Mouse (Mus musculus): Measurements from ENCODE around the gene Dut. TPM values are rescaled to one million over a fixed set of nuclear protein-coding genes. Genes with fewer than 3 reads are reported as not detected.
A peak's percentile ranks its signal among the peaks of the same experiment; 100 is the strongest.

Dut gene
- total RNA-seq (2022), result 10 to 100 TPM; 24.6 to 30.0 (median 28.4) TPM

DNA sequence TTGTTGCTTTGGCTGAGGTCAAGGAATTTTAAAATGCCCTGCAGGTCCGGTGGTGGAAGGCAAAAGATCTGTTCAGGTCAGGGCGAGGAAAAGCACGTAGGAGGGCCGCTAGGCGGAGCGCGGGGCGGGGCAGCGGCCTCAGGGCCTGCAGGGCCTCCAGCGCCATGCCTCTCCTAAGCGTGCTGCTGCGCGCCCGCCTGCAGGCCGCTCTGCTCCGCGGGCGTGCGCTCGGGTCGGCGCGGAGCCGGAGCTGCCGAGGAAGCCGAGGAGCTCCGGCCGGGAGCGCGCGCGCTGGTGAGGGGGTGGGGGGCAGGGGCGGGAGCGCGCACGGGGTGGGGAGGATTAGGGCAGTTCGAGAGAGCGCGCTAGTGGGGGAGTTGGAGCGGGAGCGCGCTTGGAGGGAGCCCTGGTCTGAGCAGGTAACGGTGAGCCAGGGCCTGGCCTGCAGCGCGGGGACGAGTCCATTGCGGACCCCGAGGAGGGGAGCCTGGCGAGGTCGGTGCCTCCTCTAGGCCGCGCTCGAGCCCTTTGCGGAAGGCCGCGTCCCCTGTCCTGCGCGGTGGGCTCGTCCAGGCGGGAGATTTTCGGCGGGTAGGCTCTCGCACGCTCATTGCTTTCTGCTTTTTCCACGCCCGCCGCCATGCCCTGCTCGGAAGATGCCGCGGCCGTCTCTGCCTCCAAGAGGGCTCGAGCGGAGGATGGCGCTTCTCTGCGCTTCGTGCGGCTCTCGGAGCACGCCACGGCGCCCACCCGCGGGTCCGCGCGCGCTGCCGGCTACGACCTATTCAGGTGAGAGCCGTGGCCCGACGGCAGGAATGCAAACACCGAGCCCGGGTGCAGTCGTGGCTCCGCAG, at the start of gene Dut:
Gene Dut, plus strand, starts transcription at position 83 of the 854 bp plus-strand sequence.
- DNase-seq (ENCODE audit: low spot score in 2 of 2), result peak; percentile 82 to 86

DNA sequence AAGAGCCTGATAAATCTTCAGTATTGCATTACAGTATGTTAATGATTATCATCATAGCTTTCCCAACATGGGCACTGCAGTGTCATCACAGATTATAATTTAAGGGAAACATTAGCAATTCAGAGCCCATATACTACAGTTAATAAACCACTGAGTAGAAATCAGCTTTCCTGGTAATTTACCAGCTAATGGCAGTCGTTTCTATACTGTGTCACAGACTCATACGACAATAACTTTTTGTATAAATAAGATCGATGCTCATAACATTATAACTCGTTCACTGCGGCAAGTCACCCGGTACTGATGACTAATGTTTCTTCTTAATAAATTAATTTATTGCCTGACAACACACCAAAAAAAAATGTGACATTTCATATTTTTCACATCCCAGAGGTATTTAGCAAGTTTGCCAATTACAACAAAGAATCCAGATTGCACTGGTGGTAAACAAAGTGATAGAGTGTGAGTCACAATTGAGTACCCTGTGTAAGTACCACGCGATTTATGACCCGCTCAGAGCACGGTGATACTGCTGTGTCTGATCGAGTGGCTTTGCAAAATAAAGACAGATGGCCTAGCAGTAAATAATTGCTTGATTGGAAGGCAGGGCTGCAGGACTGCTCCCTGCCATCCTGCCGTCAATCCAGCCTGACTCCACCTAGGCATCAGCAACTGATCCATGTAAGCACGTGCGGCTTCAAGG, 37.9 kb upstream of the Dut start:
- DNase-seq (ENCODE audit: low spot score in 2 of 2), result peak in 1 of 2 experiments; percentile 14

DNA sequence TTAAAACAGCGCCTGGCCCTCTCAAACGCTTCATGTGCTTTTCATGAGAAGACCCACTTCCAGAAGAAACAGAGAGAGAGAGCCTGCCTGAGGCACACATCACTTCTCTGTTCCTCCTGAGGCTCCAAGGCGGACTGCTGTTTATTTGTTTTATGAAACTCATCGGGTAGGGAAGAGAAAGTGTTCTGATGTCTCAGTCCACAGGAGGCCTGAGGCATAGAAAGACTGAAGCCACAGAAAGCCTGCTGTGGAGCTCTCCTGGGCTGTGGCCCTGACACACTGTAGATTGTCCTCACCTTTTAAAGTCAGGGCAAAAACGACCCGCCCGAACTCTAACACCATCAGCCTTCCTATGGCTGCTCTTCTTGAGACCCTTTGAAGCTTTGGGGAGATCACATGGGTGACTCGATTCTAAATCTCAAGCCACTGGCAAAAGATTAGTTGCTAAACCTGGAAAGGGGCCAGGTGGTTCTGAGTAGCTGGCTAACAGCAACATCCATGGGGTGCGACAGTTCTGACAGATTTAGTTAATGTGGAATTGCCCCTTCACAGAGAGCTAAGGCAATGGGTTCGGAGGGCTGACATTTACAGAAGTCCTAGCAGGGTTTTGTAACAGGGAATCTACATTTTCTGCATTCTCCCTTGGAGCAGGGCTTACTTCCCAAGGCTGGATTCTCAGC, 35.0 kb upstream of the Dut start:
- no peak for DNase-seq (ENCODE audit: low spot score in 2 of 2)

DNA sequence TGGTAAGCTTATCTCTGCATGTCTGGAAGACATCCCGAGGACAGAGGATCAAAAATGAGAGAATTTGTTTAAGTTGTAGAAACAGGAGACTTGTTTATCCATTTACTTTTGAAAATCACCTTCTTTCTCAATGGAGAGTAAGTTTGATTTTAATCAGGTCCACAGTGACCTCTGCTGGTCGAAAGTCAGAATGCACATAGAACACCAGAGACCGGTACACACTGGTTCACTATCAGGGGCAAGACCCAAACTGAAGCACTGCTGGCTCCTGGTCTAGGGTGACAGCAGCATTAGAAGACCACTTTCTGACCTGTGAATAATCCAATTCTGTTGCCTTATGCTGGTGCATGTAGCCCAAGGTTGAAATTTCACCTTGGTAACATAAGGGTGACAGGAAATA, 32.4 kb upstream of the Dut start:
- DNase-seq (ENCODE audit: low spot score in 2 of 2), result peak; percentile 27 to 81

DNA sequence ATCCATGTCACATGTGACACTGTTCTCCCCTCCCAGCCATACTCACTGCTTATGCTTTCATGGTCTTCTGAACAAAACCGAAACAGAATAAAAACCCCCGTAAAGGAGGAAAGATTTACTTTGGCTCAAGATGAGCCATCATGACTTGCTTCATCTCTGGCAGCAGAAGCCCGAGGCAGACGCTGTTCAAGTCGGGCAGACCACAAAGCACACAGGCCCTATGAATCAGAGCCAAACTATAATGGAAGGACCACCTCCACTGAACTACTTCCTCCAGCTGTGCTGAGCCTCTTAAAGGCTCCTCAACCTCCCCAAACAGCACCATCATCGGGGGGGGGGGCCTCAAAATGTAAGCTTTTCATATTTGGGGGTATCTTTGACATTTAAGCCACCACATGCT, 29.7 kb upstream of the Dut start:
- DNase-seq (ENCODE audit: low spot score in 2 of 2), result no peak

DNA sequence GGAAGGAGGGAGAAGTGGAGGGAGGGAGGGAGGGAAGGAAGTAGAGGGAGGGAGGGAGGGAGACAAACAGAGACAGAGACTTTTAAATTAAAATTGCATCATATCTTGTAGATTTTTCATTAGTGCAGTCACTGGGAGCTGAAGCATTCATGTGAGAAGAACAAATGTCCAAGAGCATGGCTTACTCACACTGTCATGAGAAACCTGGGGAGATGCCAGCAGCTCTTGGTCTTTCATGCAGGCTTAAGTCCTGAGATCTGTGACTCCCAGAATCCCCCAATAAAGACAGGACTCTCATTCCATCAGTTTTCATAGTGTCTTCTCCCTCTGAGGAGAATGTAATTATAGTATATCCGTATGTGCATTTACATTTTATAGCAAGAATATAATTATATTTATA, 28.4 kb upstream of the Dut start:
- DNase-seq (ENCODE audit: low spot score in 2 of 2), result no peak

DNA sequence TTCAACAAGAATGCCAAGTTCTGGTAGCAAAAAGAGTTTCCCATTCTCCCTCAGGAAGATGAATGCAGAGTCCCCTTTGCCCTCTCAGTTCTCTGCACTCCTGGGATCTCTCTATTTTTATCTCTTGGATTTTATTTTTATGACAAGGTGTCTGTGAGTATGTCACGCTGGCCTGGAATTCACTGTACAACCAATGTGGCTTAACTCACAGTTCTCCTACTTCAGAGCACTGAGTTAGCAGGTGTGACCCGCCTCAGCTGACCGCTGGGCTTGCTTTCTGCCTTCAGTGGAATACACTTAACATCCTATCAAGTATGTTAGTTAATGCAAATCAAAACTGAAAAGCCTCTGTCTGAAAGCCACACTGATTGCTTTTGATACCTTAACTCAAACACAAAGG, 27.7 kb upstream of the Dut start:
- DNase-seq (ENCODE audit: low spot score in 2 of 2), result no peak

DNA sequence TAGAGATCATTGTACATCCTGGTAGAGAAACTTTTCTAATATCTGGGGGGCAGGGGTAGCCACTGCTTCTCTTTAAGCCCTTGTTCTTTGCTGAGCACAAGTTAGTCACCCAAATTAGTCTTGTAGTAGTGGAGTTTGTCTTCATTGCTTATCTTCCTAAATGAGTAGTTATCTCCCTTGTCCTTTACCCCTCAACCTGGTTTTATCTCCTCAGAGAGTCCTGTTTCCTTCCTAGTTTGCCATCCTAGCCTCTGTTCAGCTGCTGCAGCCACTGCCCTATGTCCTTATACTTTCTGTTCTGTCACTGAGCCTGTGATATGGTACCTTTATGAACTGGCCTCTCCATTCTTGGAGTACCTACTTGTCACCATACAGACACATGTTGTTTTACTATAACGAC, 25.3 kb upstream of the Dut start:
- DNase-seq (ENCODE audit: low spot score in 2 of 2), result no peak

DNA sequence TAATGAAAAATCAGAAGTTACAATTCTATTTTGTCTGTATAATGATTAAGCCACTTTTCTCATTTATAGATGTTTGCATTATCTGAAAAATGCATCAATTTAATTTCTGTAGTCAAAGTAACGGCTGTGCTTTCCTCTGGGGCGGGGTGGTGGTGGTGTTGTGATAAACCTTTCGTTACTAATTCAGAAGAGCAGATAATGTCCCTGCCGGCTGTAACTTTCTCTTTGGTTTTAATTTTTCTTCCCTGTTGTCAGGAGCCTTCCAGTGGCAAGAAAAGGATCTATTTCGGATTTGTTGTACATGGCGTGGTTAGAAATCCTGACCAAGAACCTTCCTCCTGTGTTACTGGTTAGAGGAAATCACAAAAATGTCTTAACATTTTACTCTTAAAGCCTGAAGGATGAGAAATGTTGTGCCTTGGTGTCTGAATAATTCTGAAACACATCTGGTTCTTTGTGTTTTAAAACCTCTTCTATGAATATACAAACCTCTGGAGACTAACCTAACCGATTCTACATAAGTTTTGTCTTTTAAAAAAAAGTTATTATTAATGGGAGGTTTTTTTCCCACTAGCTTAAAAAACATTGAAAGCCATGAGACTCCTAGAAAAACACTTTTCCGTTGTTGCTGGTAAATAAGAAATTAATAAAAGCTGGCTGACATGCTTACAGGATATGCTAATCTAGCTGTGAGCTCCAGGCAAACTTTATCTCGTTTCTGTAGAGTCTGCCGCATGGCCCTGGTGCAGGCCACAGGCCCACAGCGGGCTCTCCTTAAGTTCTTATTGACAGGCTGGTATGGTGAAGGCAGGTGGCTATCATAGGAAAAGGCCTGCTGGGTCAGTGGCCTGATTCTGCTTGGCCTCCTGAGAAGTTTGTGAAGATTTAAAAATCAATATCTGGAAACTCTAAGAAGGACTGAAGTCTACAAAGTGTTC, 18.2 kb upstream of the Dut start:
- DNase-seq (ENCODE audit: low spot score in 2 of 2), result no peak

DNA sequence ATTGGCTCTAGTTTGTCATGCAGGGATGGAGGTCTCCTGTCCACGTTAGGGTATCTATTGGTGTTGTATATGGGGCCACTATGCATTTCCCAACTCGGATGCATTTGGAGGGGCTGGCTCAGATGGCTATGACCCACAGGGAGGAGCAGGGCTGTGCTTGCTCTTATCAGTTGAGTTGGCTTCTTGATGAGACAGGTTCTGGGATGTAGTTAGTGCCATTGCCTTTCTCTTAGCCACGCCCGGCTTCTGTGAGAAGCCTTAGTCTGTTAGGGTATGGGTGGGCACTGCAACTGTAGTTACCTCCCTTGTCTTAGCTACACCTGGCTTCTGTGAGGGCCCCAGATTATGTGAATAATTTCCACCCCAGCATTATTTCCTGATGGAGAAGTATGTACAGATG, 14.8 kb upstream of the Dut start:
- DNase-seq (ENCODE audit: low spot score in 2 of 2), result no peak

DNA sequence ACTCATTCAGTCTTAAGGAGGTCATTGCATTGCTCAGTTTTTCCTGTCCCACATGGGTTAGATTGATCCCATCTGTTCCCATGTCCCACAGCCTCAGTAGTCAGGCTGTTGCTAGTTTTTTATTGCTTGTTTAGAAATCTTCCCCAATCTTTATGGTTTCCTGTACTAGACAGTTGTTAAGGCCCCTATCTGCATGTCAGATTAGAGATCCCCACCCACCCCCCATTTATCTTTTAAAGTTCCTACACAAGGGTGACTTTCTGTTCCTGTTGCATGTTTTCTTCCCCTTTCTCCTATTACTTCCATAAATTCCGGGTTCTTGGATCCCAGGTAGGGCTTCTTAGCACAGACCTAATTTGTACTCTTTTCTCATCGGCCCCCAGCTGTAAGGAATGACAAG, 13.5 kb upstream of the Dut start:
- DNase-seq (ENCODE audit: low spot score in 2 of 2), result no peak

DNA sequence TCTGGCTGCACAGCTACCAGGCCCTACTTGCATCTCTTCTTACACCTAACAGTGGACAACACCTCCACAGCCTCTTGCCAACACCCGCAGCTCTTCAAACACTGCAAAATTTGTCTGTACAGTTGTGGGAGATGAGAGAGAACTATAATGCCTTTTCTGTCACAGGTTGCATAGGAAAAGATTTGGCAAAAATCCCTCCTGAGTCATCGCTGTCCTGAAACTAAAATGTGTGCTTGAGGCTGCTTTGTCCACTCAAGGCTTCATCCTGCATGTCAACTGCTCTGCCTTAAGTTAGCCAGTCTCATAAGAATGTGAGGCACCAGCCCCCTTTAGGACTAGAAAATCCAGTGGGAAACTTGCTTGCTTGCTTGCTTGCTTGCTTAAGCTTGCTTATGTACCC, 12.9 kb upstream of the Dut start:
- no peak for DNase-seq (ENCODE audit: low spot score in 2 of 2)

DNA sequence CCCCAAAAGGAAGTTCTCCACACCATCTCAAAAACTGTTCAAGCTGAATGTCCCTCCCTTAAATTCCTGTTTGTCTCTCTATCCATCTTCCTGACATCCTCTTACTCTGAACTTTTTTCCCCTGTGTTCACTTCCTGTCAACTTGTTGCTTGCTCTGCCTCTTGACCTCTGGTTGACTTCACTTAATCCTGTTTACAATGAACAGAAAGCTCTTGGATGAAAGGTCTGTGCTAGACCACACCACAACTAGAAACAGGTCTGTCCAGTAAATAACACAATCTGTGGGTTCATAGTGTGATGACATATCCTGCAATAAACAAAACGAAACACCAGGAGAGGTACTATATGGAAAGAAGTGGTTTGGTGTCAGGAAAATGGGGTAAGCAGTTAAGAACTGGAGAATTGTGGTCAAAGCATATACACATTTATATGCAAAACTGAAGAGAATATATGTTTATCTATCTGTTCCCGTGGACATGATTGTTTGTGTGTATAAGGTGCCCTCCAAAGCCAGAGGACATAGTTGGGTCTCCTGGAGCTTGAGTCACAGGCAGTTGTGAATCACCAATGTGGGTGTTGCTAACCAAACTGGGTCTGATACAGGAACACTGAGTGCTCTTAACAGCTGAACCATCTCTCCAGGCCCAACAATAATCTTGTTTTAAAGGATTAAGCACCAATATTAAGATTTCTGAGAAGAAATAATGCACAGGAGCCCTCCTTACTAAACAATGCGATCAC, 1.3 kb upstream of the Dut start:
- no peak for DNase-seq (ENCODE audit: low spot score in 2 of 2)

DNA sequence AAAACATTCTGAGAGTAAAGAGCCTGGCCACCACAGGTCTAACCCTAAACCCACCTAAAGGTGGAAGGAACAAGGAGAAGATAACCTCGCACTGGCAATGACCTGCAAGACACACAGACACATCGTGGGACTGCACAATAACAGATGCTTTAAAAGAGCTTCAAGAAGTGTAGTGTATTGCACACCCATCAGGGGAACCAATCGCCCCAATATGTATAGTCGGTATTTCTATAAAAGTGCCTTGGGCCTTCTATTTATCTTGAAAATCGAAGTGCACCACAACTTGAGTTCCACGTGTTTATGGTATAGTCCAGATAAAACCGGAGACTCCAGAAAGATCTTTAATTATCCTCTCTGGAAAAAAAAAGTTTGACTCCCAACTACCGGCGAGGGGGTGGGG, 321 bp upstream of the Dut start:
- no peak for DNase-seq (ENCODE audit: low spot score in 2 of 2)

DNA sequence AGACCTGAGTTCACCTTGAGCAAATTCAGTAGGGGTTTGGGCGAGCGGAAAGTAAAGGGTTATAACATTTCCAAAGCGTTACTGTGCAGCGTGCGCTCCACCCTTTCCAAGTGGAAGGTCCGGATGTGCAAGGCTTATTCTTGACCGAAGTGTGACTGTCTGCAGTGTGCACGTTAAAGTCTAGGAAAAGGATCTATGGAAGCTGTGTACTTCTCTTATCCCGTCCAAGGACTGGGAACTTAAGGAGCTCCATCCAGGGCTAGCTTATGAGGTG, 909 bp downstream of the Dut start:
- no peak for DNase-seq (ENCODE audit: low spot score in 2 of 2)

DNA sequence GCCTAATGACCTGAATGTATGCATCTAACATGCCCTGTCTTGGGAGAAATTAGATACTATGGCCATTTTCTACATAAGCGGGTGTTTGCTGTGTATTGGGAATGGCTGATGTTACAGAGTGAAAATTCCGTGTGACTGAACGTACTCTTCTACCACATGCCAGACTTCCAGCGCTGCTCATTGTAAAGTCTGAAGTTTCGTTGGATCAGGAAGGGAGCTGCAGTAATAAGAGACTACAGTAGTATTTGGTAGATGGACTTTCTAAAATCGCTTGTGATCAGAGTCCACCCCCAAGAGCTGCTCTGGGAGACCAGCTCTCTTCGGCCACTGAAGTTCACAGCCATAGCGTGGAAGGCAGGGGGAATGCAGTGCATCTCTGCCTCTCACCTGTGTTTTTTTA, 1.3 kb downstream of the Dut start:
- DNase-seq (ENCODE audit: low spot score in 2 of 2), result no peak

DNA sequence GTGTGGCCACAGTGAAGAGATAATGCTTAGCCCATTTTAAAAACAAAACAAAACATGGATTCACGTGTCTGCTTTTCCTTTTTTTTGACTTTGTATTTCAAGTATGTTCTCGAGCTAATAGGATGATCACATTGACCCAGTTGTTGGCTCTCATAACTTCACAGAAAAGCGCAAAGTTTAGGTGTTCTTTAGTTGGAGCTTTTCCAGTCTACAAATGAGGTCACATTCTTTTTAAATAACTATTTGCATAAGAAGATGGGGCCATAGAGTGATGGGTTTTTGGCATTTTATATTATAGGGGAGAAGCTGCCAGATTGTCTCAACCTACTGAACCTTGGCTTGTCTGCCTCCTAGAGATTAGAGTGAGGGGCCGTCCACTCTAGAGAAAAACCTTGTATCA, 2.3 kb downstream of the Dut start:
- DNase-seq (ENCODE audit: low spot score in 2 of 2), result no peak

DNA sequence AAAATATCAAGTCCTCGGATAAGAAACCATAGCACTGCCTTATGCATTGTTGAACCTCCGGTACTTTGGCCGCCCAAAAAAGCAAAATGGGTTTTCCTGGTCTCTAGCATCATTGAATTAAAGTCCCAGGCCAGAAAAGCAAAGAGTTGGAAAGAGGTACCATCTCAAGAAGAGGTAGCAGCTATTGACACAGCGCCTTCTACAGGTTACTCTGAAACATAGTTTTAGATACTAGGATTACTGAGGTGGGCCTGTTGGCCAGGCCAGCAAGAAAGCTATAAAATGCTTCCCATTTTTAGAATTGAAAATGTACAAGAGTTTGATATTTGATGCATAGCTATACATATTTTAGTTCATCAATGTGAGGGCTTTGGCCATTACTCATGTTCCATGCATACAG, 2.9 kb downstream of the Dut start:
- no peak for DNase-seq (ENCODE audit: low spot score in 2 of 2)

DNA sequence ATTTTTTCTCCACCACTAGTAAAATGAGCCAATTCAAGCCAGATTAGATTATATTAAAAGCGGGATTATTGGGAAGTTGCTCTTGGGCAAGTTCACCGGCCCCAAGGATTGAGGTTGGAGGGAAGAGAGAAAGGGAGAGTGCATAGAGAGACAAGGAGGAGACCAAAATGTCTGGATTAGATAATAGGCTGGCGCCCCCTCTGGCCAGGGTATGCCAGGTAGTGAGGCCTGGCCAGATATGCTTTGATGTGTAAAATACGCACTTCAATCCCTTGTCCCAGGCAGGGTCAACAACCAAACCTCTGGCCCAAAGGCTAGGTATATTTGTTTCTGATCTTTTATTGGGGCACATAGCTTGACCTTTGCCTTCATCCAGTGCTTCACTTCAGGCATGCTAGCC, 4.8 kb downstream of the Dut start:
- DNase-seq (ENCODE audit: low spot score in 2 of 2), result no peak

DNA sequence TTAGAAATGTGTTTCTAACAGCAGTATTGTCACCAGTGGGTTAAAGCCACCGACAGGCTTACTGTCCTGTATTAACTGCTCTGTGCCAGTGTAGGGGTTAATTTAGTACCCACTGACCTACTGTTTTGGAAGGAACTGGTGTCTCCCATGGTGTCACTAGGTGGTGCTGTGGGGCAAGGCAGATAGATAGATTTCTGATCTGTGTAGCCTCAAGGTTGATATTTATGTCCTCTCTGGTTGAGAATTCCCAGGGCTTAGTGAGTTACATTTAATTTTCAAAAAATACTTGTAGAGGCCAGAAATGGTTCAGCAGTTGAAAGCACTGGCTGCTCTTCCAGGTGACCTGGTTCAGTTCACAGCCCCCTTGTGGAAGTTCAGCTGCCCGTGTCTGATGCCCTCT, 5.3 kb downstream of the Dut start:
- peak in 1 of 2 experiments; percentile 28 for DNase-seq (ENCODE audit: low spot score in 2 of 2)

DNA sequence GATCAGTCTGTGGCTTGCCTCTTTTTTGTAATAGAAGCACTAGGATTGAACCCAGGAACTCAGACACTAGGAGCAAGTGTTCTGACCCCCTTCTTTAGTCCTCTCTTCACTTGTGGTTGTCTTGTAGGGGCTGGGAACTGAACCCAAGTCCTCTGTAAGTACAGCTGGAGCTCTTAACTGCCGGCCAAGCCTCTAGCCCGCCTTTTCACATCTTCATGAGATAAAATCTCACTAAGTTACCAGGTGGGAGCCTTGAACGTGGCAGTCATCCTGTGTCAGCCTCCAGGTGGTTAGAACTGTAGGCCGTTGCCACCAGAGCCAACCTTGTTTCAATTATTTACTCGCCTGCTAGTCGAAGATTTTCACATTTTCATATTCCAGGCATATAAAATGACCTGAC, 6.7 kb downstream of the Dut start:
- DNase-seq (ENCODE audit: low spot score in 2 of 2), result no peak

Measured in layer of hippocampus, adult 8-10 months (tissue).